ENCODE assay signal across 30 mouse cellular contexts in genomic region chr1:155149403-155149802, GRCm38 (mm10).
"Had no signal": no experiment of that assay in that cellular context is flagged by ENCODE, and none has a peak within 500 bp of the region (broad histone marks: within the 10 kb centered on the region; RNA-seq: fewer than 3 reads in every experiment).

No protein-coding gene starts in this region.

- H3K27me3 ChIP-seq: limb, embryonic 12.5 days; limb, embryonic 13.5 days; limb, embryonic 15.5 days; liver, embryonic 12.5 days; liver, embryonic 13.5 days; liver, embryonic 15.5 days; lung, embryonic 15.5 days; megakaryocyte, embryonic 14.5 days; midbrain, embryonic 12.5 days; midbrain, embryonic 13.5 days; midbrain, embryonic 15.5 days; neural tube, embryonic 12.5 days had no signal

- H3K4me2 ChIP-seq: limb, embryonic 12.5 days; limb, embryonic 13.5 days; limb, embryonic 15.5 days; liver, embryonic 11.5 days; liver, embryonic 12.5 days; liver, embryonic 13.5 days; liver, embryonic 15.5 days; lung, embryonic 14.5 days; lung, embryonic 15.5 days; midbrain, embryonic 12.5 days; midbrain, embryonic 13.5 days; midbrain, embryonic 15.5 days; neural tube, embryonic 12.5 days had no signal

- H3K27ac ChIP-seq: left cerebral cortex, adult 2 months; limb, embryonic 10.5 days; limb, embryonic 12.5 days; limb, embryonic 13.5 days; limb, embryonic 15.5 days; liver, embryonic 12.5 days; liver, embryonic 13.5 days; liver, embryonic 14.5 days; liver, embryonic 15.5 days; lung, embryonic 15.5 days; macrophage; midbrain, embryonic 10.5 days; midbrain, embryonic 12.5 days; midbrain, embryonic 13.5 days; midbrain, embryonic 15.5 days; neural tube, embryonic 12.5 days had no signal

- H3K9ac ChIP-seq: limb, embryonic 12.5 days; limb, embryonic 13.5 days; limb, embryonic 15.5 days; liver, embryonic 12.5 days; liver, embryonic 13.5 days; liver, embryonic 14.5 days; liver, embryonic 15.5 days; liver, postnatal 0 days; lung, embryonic 14.5 days; lung, embryonic 15.5 days; midbrain, embryonic 12.5 days; midbrain, embryonic 13.5 days; midbrain, embryonic 15.5 days; neural tube, embryonic 12.5 days had no signal

- ATAC-seq: liver, embryonic 12.5 days; liver, postnatal 0 days; lung, postnatal 0 days; midbrain, embryonic 13.5 days; midbrain, embryonic 15.5 days; midbrain, embryonic 16.5 days had no signal

- H3K4me1 ChIP-seq: liver, embryonic 12.5 days; midbrain, embryonic 12.5 days; midbrain, embryonic 13.5 days; midbrain, embryonic 15.5 days; neural tube, embryonic 12.5 days had no signal

- H3K9me3 ChIP-seq: limb, embryonic 10.5 days; limb, embryonic 12.5 days; limb, embryonic 13.5 days; limb, embryonic 15.5 days; liver, embryonic 12.5 days; liver, embryonic 13.5 days; liver, embryonic 15.5 days; lung, embryonic 15.5 days; midbrain, embryonic 10.5 days; midbrain, embryonic 12.5 days; midbrain, embryonic 13.5 days; midbrain, embryonic 15.5 days; neural tube, embryonic 12.5 days had no signal

- DNase-seq: liver; liver, embryonic 13.5 days; liver, postnatal 0 days; lung, adult 18-20 months; lung, adult 2 months; lung, embryonic 14.5 days; lung, postnatal 10 days; lung, postnatal 14 days; lung, postnatal 36 days; lung, postnatal 4 days had no signal

- H3K36me3 ChIP-seq: limb, embryonic 10.5 days; limb, embryonic 12.5 days; limb, embryonic 13.5 days; limb, embryonic 15.5 days; liver, embryonic 12.5 days; liver, embryonic 13.5 days; liver, embryonic 15.5 days; lung, embryonic 15.5 days; midbrain, embryonic 10.5 days; midbrain, embryonic 12.5 days; midbrain, embryonic 13.5 days; midbrain, embryonic 15.5 days; neural tube, embryonic 12.5 days had no signal

- H3K4me3 ChIP-seq: left cerebral cortex, adult 2 months; limb, embryonic 10.5 days; limb, embryonic 12.5 days; limb, embryonic 13.5 days; limb, embryonic 15.5 days; liver, embryonic 12.5 days; liver, embryonic 13.5 days; liver, embryonic 15.5 days; lung, embryonic 15.5 days; megakaryocyte, embryonic 14.5 days; midbrain, embryonic 10.5 days; midbrain, embryonic 12.5 days; midbrain, embryonic 13.5 days; midbrain, embryonic 15.5 days; myocyte; neural tube, embryonic 12.5 days had no signal
